Mouse (Mus musculus) heart, adult 2 months (tissue): ENCODE data around the gene Shmt2. TPM values are rescaled to one million over a fixed set of nuclear protein-coding genes. Genes with fewer than 3 reads are reported as not detected.

Source experiments
- DNase-seq, 2 experiments: peaks; one replicate each; pipeline ENCODE4 v3.0.0; 2021
- H3K27ac ChIP-seq: fragments of 200-600 bp; 2 replicates; pipeline ENCODE4 v1.8.1; 2022
- H3K27me3 ChIP-seq: fragments of 200-500 bp; 2 replicates; pipeline ENCODE4 v1.6.1; 2012; ENCODE audit warnings: mild to moderate bottlenecking, low read length, inconsistent platforms, mixed read lengths; ENCODE audit not compliant: control insufficient read depth, insufficient read depth
- H3K36me3 ChIP-seq: fragments of 200-500 bp; 2 replicates; pipeline ENCODE4 v1.6.1; 2012; ENCODE audit warnings: low read length, inconsistent platforms; ENCODE audit not compliant: control insufficient read depth, insufficient read depth
- H3K4me1 ChIP-seq: fragments of 200-500 bp; 2 replicates; pipeline ENCODE4 v1.6.1; 2011; ENCODE audit warnings: low read length; ENCODE audit not compliant: control insufficient read depth, insufficient read depth
- H3K4me3 ChIP-seq: fragments of 200-600 bp; 2 replicates; pipeline ENCODE4 v1.8.1; 2022
- H3K79me2 ChIP-seq: fragments of 200-500 bp; replicated peaks from 2 replicates; pipeline ENCODE4 v1.6.1; 2012; ENCODE audit warnings: mild to moderate bottlenecking, inconsistent platforms, low read length, moderate library complexity, mixed read lengths; ENCODE audit not compliant: control insufficient read depth, insufficient read depth
- H3K9ac ChIP-seq: fragments of 200-500 bp; 2 replicates; pipeline ENCODE4 v1.6.1; 2012; ENCODE audit warnings: low read depth, mild to moderate bottlenecking, control low read depth, inconsistent platforms, low read length, mixed read lengths
- CTCF ChIP-seq: fragments of 200-600 bp; IDR thresholded peaks from 2 replicates; pipeline ENCODE4 v1.8.1; 2022; ENCODE audit warnings: antibody characterized with exemption, mild to moderate bottlenecking, moderate library complexity
- EP300 ChIP-seq: fragments of 200-500 bp; IDR thresholded peaks from 2 replicates; pipeline ENCODE4 v1.6.1; 2011; ENCODE audit warnings: low read depth, low read length, control low read depth; ENCODE audit not compliant: insufficient read depth
- POLR2A ChIP-seq: fragments of 200-500 bp; IDR thresholded peaks from 2 replicates; pipeline ENCODE4 v1.6.1; 2011; ENCODE audit warnings: mild to moderate bottlenecking, low read depth, low read length, control low read depth; ENCODE audit not compliant: insufficient read depth
- WGBS: fragments of 180-500 bp; shearing (Covaris S2); methylation state at CpG from one replicate; pipeline ENCODE4 v1.1.7; 2018; 5-methylcytosine and 5-hydroxymethylcytosine counted together
- intact Hi-C: fragments of 180-260 bp; cut with DNase I; formaldehyde crosslinking; loops from one replicate; pipeline ENCODE4 v1.15.1; 2025
- polyA plus RNA-seq: library from polyadenylated mRNA; depleted of rRNA; stranded (reverse); fragments of >200 nt; gene quantifications from 2 replicates; pipeline ENCODE4 v1.2.3, GENCODE M21; 2012
- total RNA-seq, 2 experiments: library from RNA; stranded (reverse); gene quantifications; 2 replicates each; pipeline ENCODE4 v1.2.3; 2021

Gene Shmt2
- total and polyA plus RNA-seq, 3 experiments, result 42.6 to 67.0 (median 43.4) TPM

GRCm38 (mm10) chr10:127531548-127531947 lies 9.3 kb upstream of the Shmt2 start:
- intact Hi-C loops, result no loop called here

GRCm38 (mm10) chr10:127530945-127531344 lies 8.7 kb upstream of the Shmt2 start:
- 6% methylated on average over 24 of the region's 25 CpGs for WGBS
- no peak for TF ChIP-seq EP300
- TF ChIP-seq POLR2A, result no peak
- no peak for TF ChIP-seq CTCF
- Histone ChIP-seq H3K4me3 (no peak overlapping the region), H3K79me2 (no peaks in the 10 kb centered on the region), H3K27ac (no peak overlapping the region), H3K27me3 (peaks cover 36% of the 10 kb centered on the region), H3K36me3 (no peaks in the 10 kb centered on the region), H3K9ac (no peak overlapping the region), H3K4me1 (peaks cover 4% of the 10 kb centered on the region)
- intact Hi-C loops, result no loop called here
- no peak for DNase-seq

More at GRCm38 (mm10) chr10:127531548-127531947, 9.3 kb upstream of the Shmt2 start:
- no peak for DNase-seq
- Histone ChIP-seq H3K36me3 (no peaks in the 10 kb centered on the region), H3K79me2 (no peaks in the 10 kb centered on the region), H3K4me1 (peaks cover 4% of the 10 kb centered on the region), H3K27ac (no peak overlapping the region), H3K4me3 (no peak overlapping the region), H3K9ac (no peak overlapping the region), H3K27me3 (peaks cover 31% of the 10 kb centered on the region)
- TF ChIP-seq POLR2A, result no peak
- TF ChIP-seq CTCF, result no peak
- WGBS, result 5% methylated on average over 4 of the region's 4 CpGs

DNA sequence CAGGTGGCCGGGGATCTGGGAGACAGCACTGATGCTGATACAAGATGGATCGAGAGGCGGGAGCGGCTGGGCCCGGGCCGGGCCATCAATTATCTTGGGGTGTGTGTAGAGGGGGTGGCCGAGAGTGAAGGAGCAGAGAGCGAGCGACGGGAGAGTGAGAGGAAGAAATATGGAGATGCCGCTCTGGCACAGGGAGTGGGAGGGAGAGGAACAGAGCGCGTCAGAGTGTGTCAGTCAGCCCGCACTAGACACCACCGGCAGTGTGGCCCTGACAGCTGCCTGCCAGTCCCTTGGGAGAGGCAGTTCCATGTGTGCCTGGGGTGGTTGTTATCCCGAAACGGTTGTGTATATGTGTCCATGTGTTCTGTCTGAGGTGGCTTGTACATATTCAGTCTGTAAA lies 5.2 kb upstream of the Shmt2 start:
- Histone ChIP-seq H3K79me2 (no peaks in the 10 kb centered on the region), H3K36me3 (no peaks in the 10 kb centered on the region), H3K4me1 (no peaks in the 10 kb centered on the region; the same call in 1 of the 2 replicates), H3K9ac (no peak overlapping the region), H3K27ac (no peak overlapping the region), H3K27me3 (peaks cover 33% of the 10 kb centered on the region), H3K4me3 (no peak overlapping the region)
- 21% methylated on average over 17 of the region's 17 CpGs for WGBS
- DNase-seq, result no peak
- TF ChIP-seq EP300 (no peak), POLR2A (no peak), CTCF (no peak)
- intact Hi-C loops, result no loop called here

GRCm38 (mm10) chr10:127526681-127527080 lies 4.4 kb upstream of the Shmt2 start:
- no peaks in the 10 kb centered on the region; the same call in 1 of the 2 replicates for H3K4me1 ChIP-seq
- H3K4me3 ChIP-seq, result no peak overlapping the region; the same call in 1 of the 2 replicates
- no peaks in the 10 kb centered on the region for H3K79me2 ChIP-seq
- TF ChIP-seq CTCF (peak; percentile 68), EP300 (no peak)
- intact Hi-C loops, result no loop called here
- peaks cover 31% of the 10 kb centered on the region for H3K27me3 ChIP-seq
- no peaks in the 10 kb centered on the region for H3K36me3 ChIP-seq
- no peak overlapping the region for H3K27ac ChIP-seq
- DNase-seq, result peak; percentile 51 to 65
- H3K9ac ChIP-seq, result no peak overlapping the region
- WGBS, result 8% methylated on average over 26 of the region's 26 CpGs

DNA sequence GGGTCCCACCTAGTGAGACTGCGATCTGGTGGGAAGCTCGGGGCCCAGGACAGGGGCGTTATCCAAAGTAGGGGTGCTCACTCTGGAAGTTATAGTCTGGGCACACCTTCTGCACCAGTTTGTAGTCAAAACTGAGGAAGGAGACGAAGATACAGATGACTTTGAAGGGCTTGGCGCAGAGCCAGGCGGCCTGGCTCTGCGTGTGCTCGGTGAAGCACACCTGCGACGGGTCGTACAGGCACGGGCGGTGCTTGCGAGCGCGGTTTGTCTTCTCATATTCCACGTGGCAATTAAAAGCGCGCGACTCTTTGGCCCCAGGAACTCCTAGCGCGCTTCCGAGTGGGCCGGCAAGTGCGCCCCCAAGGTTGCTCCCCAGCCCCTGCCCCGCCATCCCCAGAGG lies 3.8 kb upstream of the Shmt2 start:
- no peaks in the 10 kb centered on the region for H3K79me2 ChIP-seq
- H3K4me3 ChIP-seq, result no peak overlapping the region; the same call in 1 of the 2 replicates
- no peak overlapping the region for H3K9ac ChIP-seq
- 8% methylated on average over 26 of the region's 26 CpGs for WGBS
- no peaks in the 10 kb centered on the region for H3K36me3 ChIP-seq
- no peak overlapping the region for H3K27ac ChIP-seq
- H3K4me1 ChIP-seq, result peaks cover 3% of the 10 kb centered on the region; the same call in 1 of the 2 replicates
- intact Hi-C loops, result no loop called here
- no peak for DNase-seq
- H3K27me3 ChIP-seq, result peaks cover 29% of the 10 kb centered on the region
- TF ChIP-seq CTCF (no peak), EP300 (no peak), POLR2A (no peak)

DNA sequence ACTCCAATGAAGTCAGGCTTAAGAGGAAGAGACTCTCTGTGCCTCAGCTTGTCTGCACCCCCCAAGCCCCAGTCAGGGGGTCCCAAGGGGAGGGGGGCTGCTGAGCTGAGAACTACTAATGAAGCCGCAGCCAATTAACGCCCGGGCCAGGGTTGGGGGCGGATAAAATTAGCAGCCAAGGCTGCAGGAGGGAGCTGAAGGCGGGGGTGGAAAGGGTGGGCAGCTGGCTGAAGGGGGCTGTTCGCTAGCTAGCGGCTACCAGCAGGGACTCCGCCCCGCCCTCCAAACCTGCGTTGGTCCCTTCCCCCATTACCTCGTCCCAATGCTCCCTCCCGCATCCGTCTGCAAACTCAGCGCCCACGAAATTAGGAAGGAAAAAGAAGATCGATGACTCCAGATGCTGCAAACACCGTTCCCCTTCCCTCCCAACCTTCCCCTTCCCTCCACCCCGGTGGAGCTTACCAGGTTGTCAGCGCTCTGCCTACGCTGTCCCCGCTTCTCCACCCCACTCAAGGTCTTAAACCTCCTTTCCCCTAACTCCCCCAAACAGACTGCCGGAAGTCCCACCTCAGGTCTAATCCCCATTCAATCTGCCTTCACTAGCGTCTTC lies 2.5 kb upstream of the Shmt2 start:
- 19% methylated on average over 23 of the region's 23 CpGs for WGBS

More for the DNA sequence above, 2.5 kb upstream of the Shmt2 start:
- no peak for DNase-seq
- H3K9ac ChIP-seq, result no peak overlapping the region
- TF ChIP-seq EP300 (no peak), POLR2A (no peak), CTCF (no peak)
- no peak overlapping the region for H3K4me3 ChIP-seq
- no peaks in the 10 kb centered on the region for H3K79me2 ChIP-seq
- intact Hi-C loops, result no loop called here
- peaks cover 29% of the 10 kb centered on the region for H3K27me3 ChIP-seq
- H3K4me1 ChIP-seq, result peaks cover 3% of the 10 kb centered on the region; the same call in 1 of the 2 replicates
- no peak overlapping the region for H3K27ac ChIP-seq
- H3K36me3 ChIP-seq, result no peaks in the 10 kb centered on the region
